Mouse (Mus musculus): Measurements from ENCODE around the gene Map2k1. TPM values are rescaled to one million over a fixed set of nuclear protein-coding genes. Genes with fewer than 3 reads are reported as not detected.
"Not testable (repeated sequence)": the region's sequence is repeated elsewhere in the genome, so short reads cannot be mapped to it uniquely, and the experiment has no call there.

The Map2k1 gene
- polyA plus RNA-seq, 1 experiment from 2014 or later = 79.0 TPM

DNA sequence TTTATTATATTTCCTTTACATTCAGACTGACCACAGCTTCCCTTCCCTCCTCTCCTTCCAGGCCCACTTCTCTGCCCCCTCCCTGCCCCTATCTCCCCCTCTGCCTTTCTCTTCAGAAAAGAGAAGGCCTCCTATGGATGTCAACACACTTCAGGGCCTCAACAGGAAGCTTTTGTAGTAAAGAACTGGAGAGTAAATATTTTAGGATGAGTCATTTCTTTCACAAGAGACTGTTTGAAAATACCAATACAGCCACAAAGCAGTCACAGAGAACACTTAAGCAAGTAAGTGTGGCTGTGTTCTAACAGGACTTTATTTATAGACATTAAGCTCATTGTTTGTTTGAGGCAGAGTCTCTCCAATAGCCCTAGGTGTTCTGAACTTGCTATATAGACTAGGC is 51.1 kb downstream of the Map2k1 start:
- Histone ChIP-seq H3K27ac (replicated peaks) (no peak overlapping the region), H3K9ac (no peak overlapping the region), H3K4me1 (no peaks in the 10 kb centered on the region), H3K36me3 (peaks cover 81% of the 10 kb centered on the region), H3K9me3 (no peaks in the 10 kb centered on the region), H3K4me2 (no peak overlapping the region), H3K4me3 (no peak overlapping the region), H3K27me3 (replicated peaks) (no peaks in the 10 kb centered on the region)
- ATAC-seq (ENCODE audit: extremely low read depth, insufficient number of reproducible peaks, low FRiP score, low TSS enrichment) = no peak

DNA sequence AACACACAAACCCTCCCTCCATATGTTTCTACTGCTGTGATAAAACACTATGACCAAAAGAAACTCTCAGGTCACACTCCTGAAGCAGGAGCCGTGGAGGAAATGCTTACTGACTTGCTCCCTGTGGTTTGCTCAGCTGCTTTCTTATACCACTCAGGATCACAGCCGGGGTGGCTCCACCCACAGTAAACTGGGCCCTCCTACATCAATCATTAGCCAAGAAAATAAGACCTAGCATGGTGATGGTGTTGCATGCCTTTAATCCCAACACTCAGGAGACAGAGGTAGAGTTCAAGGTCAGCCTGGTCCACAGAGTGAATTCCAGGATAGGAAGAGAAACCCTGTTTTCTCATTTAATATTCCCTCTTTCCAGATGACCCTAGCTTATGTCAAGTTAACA is 53.5 kb downstream of the Map2k1 start:
- H3K4me2 ChIP-seq = no peak overlapping the region
- 75% methylated on average over 2 of the region's 2 CpGs for WGBS
- no peak overlapping the region for H3K4me3 ChIP-seq
- H3K9me3 ChIP-seq = no peaks in the 10 kb centered on the region
- no peak overlapping the region for H3K9ac ChIP-seq
- H3K27ac ChIP-seq (replicated peaks) = no peak overlapping the region
- H3K4me1 ChIP-seq = peaks cover 13% of the 10 kb centered on the region
- no peak for ATAC-seq (ENCODE audit: extremely low read depth, insufficient number of reproducible peaks, low FRiP score, low TSS enrichment)
- no peaks in the 10 kb centered on the region for H3K27me3 ChIP-seq (replicated peaks)
- peaks cover 72% of the 10 kb centered on the region for H3K36me3 ChIP-seq

DNA sequence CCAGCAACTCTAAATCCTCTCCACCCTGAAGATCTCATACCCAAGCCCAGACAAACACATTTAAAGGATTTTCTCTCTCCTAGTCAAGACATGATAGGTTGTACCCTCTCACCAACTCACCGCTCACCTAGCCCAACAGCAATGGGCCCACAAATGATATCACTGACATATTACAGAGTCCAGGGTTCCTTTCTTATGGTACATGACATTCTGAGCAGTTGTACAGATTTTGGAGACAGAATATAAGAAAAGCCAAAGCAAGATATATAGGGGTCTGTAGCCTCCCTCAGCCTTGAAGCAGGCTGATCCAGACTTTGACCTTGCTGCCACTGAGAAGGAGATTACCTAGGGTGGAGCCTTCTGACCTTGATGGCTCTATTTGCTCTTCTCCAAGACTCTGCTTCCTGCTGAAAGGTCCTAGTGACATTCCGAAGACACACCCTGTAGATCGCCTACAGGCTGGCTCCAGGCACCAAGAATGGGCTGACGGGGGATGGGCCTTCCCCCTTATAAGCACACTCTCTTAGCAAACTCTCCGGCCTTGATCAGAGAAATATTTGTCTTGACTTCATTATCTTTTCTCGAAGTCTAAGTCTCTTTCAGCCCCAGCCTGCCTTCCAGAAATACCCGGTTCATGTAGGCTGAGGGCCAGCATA is 54.5 kb downstream of the Map2k1 start:
- H3K9ac ChIP-seq; H3K4me2 ChIP-seq; H3K4me3 ChIP-seq; H3K27ac ChIP-seq (replicated peaks); H3K27me3 ChIP-seq (replicated peaks); ATAC-seq (ENCODE audit: extremely low read depth, insufficient number of reproducible peaks, low FRiP score, low TSS enrichment); H3K9me3 ChIP-seq: not testable (repeated sequence)
- Histone ChIP-seq H3K4me1 (peaks cover 13% of the 10 kb centered on the region), H3K36me3 (peaks cover 63% of the 10 kb centered on the region)
- 69% methylated on average over 7 of the region's 7 CpGs for WGBS

DNA sequence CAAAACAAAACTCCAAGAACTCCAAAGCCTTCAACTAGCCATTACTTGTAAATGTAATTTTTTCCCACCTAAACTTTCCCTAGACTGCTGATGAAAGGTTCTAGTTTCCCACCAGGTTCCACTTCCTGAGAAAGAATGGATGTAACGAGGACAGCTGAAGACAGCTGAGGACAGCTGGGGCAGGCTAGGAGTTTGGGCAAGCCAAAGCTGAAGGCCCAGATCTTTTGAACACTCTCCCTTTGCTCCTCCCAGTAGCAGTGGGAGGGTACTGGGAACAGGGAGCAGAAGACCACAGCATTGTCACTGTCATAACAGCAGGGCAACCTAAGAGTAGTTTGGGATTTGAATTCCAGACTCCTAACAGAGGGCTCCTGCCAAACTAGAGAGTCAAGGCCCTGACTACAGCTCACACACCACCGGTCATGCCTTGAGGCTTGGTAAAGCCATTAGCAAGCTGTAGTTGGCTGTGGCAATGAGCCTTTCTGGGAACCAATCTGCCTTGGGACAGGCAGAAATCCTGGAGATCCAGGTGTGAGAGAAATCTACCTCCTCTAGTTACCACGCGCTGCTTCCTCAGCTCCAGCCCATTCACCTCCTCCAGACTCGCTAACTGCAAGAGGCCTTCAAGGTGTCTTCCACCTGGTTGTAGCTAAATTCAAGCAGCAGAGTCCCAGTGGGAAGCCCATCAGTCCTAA is 55.2 kb downstream of the Map2k1 start:
- no peak for ATAC-seq (ENCODE audit: extremely low read depth, insufficient number of reproducible peaks, low FRiP score, low TSS enrichment)
- no peak overlapping the region for H3K27ac ChIP-seq (replicated peaks)
- peaks cover 63% of the 10 kb centered on the region for H3K36me3 ChIP-seq
- H3K9me3 ChIP-seq = no peaks in the 10 kb centered on the region
- 90% methylated on average over 5 of the region's 5 CpGs for WGBS
- H3K9ac ChIP-seq = no peak overlapping the region
- H3K4me1 ChIP-seq = peaks cover 13% of the 10 kb centered on the region
- no peak overlapping the region for H3K4me3 ChIP-seq
- no peak overlapping the region for H3K4me2 ChIP-seq
- H3K27me3 ChIP-seq (replicated peaks) = no peaks in the 10 kb centered on the region

DNA sequence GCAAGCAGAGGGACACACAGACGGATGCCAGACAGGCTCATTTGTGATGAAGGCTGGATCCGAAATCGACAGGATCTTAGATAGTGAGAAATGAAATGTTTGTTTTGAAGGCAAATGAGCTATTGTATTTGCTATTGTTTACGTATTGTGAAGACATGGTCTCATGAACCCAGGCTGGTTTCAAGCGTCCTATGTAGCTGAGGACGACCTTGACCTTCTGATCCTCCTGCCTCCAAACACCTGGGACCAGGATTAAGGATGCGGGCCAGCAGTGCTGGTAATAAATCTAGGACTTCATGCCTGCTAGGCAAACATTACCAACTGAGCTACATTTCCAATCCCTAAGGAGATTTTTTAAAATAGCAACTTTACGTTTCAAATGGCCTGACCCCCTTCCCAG is 55.9 kb downstream of the Map2k1 start:
- 86% methylated on average over 8 of the region's 8 CpGs for WGBS
- ATAC-seq (ENCODE audit: extremely low read depth, insufficient number of reproducible peaks, low FRiP score, low TSS enrichment) = no peak

DNA sequence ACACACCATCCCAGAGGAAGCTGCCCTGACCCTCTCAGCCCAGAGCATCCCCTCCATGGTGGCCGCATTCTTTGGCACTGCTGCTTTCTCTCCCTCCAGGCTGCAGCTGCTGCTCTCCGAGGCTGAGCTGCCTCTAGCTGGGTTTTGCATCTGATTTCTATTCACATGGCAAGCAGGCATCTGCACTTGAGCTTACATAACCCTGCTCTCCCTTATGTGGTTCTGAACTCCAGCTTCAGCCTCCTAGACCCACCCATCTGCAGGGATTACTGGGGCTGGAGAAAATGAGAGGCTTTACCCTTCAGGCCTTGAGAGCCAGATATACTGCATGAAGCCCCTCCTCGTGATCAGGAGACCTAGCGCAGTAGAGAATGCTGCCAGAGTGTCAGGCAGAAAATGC is 57.9 kb downstream of the Map2k1 start:
- Histone ChIP-seq H3K4me2 (no peak overlapping the region), H3K4me3 (no peak overlapping the region), H3K9ac (peak overlapping the region; percentile 52; the same call in 1 of the 2 replicates), H3K4me1 (peaks cover 13% of the 10 kb centered on the region), H3K27me3 (replicated peaks) (no peaks in the 10 kb centered on the region), H3K27ac (replicated peaks) (peak overlapping the region; percentile 41; the same call in 1 of the 2 replicates), H3K9me3 (no peaks in the 10 kb centered on the region), H3K36me3 (peaks cover 66% of the 10 kb centered on the region)
- 48% methylated on average over 4 of the region's 4 CpGs for WGBS
- ATAC-seq (ENCODE audit: extremely low read depth, insufficient number of reproducible peaks, low FRiP score, low TSS enrichment) = no peak

More for the DNA sequence above, 55.9 kb downstream of the Map2k1 start:
- Histone ChIP-seq H3K27ac (replicated peaks) (no peak overlapping the region), H3K4me2 (no peak overlapping the region), H3K9ac (no peak overlapping the region), H3K36me3 (peaks cover 63% of the 10 kb centered on the region), H3K4me1 (peaks cover 13% of the 10 kb centered on the region), H3K4me3 (no peak overlapping the region), H3K27me3 (replicated peaks) (no peaks in the 10 kb centered on the region), H3K9me3 (no peaks in the 10 kb centered on the region)

DNA sequence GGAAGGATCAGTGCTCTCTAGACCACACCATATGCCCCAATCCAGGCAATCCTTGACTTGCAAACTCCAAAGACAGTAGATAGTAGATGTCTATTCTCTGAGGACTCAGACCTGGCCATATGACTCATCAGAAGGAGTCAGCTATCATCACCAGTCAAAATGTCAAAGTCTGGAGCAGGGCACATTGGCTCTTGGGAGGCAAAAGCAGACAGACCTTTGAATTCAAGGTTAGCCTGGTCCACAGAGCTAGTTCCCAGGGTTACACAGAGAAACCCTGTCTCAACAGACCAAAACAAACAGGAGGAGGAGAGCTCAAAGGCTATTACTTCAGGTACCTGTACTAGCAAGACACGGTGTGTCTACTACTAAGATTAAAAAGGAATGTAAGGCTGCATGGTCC is 59.6 kb downstream of the Map2k1 start:
- Histone ChIP-seq H3K4me3 (no peak overlapping the region), H3K27me3 (replicated peaks) (no peaks in the 10 kb centered on the region), H3K36me3 (peaks cover 66% of the 10 kb centered on the region), H3K9me3 (no peaks in the 10 kb centered on the region), H3K9ac (no peak overlapping the region), H3K4me2 (no peak overlapping the region), H3K4me1 (peaks cover 13% of the 10 kb centered on the region), H3K27ac (replicated peaks) (no peak overlapping the region)
- WGBS = 82% methylated on average over 1 of the region's 1 CpGs
- no peak for ATAC-seq (ENCODE audit: extremely low read depth, insufficient number of reproducible peaks, low FRiP score, low TSS enrichment)

DNA sequence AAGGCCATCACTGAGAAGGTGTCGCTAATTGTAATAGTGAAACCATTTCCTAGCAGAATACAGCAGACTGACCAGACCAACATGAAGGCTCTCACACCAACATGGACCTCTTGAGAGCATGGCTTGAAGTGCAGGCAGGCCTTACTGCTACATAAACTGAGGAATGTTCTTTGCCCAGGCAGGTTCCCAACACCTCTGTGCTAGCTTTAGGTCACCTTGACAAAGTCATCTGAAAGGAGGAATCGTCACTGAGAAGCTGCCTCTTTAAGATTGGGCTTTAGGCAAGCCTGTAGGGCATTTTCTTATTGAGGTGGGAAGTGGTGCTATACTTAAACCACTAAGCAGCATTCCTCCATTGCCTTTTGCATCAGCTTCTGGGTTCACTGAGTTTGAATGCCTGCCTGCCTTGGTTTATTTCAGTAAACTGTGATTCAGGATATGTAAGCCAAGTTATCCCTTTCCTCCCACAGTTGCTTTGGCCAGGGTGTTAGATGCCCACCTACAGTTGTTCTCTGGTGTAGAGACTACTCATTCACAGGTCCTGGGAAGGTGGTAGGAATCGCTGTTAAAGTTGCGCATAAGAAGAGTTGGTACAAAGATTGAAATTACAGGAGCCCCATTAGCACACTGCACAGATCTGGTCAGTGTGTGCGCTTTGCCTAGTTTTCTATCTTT is 69.1 kb downstream of the Map2k1 start:
- H3K4me3 ChIP-seq = no peak overlapping the region
- H3K27ac ChIP-seq (replicated peaks) = no peak overlapping the region
- H3K27me3 ChIP-seq (replicated peaks) = no peaks in the 10 kb centered on the region
- H3K9me3 ChIP-seq = no peaks in the 10 kb centered on the region
- H3K9ac ChIP-seq = no peak overlapping the region
- ATAC-seq (ENCODE audit: extremely low read depth, insufficient number of reproducible peaks, low FRiP score, low TSS enrichment) = no peak
- peaks cover 83% of the 10 kb centered on the region for H3K36me3 ChIP-seq
- H3K4me2 ChIP-seq = no peak overlapping the region
- H3K4me1 ChIP-seq = peaks cover 10% of the 10 kb centered on the region
- 92% methylated on average over 5 of the region's 5 CpGs for WGBS

DNA sequence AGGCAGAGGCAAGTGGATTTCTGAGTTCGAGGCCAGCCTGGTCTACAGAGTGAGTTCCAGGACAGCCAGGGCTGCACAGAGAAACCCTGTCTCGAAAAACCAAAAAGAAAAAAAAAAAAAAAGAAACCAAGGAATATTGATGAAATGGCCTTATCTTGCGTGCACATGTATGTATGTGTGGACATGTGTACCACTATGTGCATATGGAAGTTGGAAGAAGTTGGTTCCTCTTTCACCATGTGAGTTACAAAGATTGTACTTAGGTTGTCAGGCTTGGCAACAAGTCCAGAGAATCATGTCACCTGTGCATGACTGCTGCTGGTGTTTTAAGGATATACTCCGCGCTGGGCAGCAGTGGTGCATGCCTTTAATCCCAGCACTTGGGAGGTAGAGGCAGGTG is 70.1 kb downstream of the Map2k1 start:
- H3K27ac ChIP-seq (replicated peaks); ATAC-seq (ENCODE audit: extremely low read depth, insufficient number of reproducible peaks, low FRiP score, low TSS enrichment); H3K9ac ChIP-seq; H3K4me2 ChIP-seq; H3K9me3 ChIP-seq; H3K4me3 ChIP-seq; H3K27me3 ChIP-seq (replicated peaks): not testable (repeated sequence)
- WGBS = 79% methylated on average over 5 of the region's 5 CpGs
- Histone ChIP-seq H3K36me3 (peaks cover 80% of the 10 kb centered on the region), H3K4me1 (peaks cover 10% of the 10 kb centered on the region)

DNA sequence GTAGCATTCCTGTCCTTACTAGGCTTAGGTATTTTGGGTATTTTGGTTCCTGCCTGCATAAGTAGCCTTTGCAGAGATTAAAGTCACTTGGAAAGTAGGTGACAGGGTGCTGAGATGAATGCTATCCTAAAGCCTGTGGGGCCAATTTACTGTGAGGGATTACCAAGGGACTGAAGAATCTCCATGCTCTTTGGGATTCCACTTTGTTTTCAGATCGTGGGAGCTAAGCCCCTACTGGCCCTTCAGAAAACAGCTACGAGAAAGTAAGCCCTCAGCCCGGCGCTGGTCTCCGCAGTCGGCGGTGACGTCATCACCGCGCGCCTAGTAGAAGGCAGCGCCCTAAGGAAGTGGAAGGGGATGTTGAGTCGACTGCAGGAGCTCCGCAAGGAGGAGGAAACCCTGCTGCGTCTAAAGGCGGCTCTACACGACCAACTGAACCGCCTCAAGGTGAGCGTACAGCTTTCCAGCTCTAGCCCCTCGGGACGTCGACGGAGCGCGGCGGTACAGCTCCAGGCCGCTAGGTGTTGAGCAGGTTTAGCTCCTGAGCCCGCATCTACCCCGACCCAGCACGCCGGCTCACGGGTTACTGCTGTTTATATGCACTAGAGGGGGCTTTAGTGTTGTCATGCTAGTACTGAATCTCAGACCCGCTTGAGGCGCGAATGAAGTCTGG is 74.3 kb downstream of the Map2k1 start, which contains the start of gene Snapc5:
Gene Snapc5 (plus strand): TSS at position 301 of the 673 bp plus-strand sequence.
- Histone ChIP-seq H3K27ac (replicated peaks) (peak within 1 kb of the TSS; percentile 86), H3K9ac (peak within 1 kb of the TSS; percentile 83), H3K9me3 (no peaks in the 10 kb centered on the region), H3K36me3 (peaks cover 79% of the 10 kb centered on the region), H3K4me3 (peak within 1 kb of the TSS; percentile 73), H3K4me1 (peaks cover 28% of the 10 kb centered on the region), H3K4me2 (peak within 1 kb of the TSS; percentile 71), H3K27me3 (replicated peaks) (no peaks in the 10 kb centered on the region)
- ATAC-seq (ENCODE audit: extremely low read depth, insufficient number of reproducible peaks, low FRiP score, low TSS enrichment) = peak; percentile 88
- under 1% methylated on average over 35 of the region's 35 CpGs for WGBS

DNA sequence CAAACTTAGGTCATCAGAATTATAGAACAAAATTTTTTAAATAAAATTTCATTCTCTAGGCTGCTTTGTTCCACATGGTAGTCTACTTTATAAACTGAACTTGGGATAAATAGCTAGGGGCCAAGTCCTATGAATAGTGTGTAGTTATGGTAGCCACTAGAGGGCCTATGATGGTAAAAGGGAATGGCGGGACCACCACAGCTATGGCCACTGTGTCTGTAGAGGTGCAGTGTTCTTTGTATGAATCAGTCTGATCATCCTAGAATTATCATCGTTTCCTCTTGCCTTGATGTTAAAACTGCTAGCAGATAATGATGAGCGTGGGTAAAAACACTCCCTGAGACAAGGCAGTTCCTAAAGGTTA is 74.8 kb downstream of the Map2k1 start:
- Histone ChIP-seq H3K36me3 (peaks cover 76% of the 10 kb centered on the region), H3K4me1 (peaks cover 30% of the 10 kb centered on the region), H3K27ac (replicated peaks) (peak overlapping the region; percentile 86), H3K9me3 (no peaks in the 10 kb centered on the region), H3K4me2 (peak overlapping the region; percentile 71), H3K4me3 (peak overlapping the region; percentile 73), H3K9ac (peak overlapping the region; percentile 83), H3K27me3 (replicated peaks) (no peaks in the 10 kb centered on the region)
- no peak for ATAC-seq (ENCODE audit: extremely low read depth, insufficient number of reproducible peaks, low FRiP score, low TSS enrichment)
- WGBS = 26% methylated on average over 3 of the region's 3 CpGs
